Mouse (Mus musculus) spleen, adult 2 months (tissue): ENCODE measurements around the gene Rab22a.

Experiments
- CTCF ChIP-seq: fragments of 200-500 bp; IDR thresholded peaks from 2 replicates; pipeline ENCODE4 v1.5.1; 2011; ENCODE audit warnings: mild to moderate bottlenecking, inconsistent platforms; ENCODE audit not compliant: insufficient read depth, insufficient read length, insufficient replicate concordance; ENCODE audit errors: extremely low read depth
- POLR2A ChIP-seq: fragments of 200-500 bp; IDR thresholded peaks from 2 replicates; pipeline ENCODE4 v1.6.1; 2011; ENCODE audit warnings: low read depth, low read length, inconsistent platforms

DNA sequence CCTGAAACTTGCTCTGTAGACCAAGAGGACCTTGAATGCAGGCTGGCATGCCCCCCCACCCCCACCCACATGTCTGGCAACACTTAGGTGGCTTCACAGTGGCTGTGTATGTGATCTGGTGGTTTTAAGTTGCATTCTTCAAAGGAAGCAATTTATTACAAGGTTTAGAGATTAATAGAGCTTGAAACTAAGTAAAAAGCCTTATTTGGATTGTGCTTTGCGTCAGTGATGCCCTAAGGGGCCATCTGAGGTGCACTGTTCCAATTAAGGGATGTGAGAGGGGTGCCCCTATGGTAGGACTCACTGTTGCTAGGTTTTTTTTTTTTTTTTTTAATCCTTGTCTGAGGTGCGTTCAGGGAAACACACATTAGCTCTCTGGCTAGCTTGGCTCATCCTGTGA is 74.9 kb downstream of the Rab22a start:
- TF ChIP-seq POLR2A (no peak), CTCF (no peak)
